Mouse (Mus musculus): ENCODE results near the gene Gm16381.
"Not testable (repeated sequence)": the region's sequence is repeated elsewhere in the genome, so short reads cannot be mapped to it uniquely, and the experiment has no call there.

The Gm16381 gene

GRCm38 (mm10) chr12:87644520-87644919, at the start of gene Gm16381:
Gene Gm16381, minus strand, starts transcription at chr12:87644620.
- not testable (repeated sequence) for DNase-seq

GRCm38 (mm10) chr12:87652916-87653703, 8.7 kb upstream of the Gm16381 start:
- not testable (repeated sequence) for DNase-seq

- DNase-seq = not testable (repeated sequence)
These were observed 25.9 kb downstream of the Gm16381 start, which contains the start of gene Gm4027 for GRCm38 (mm10) chr12:87618569-87618968. Gene Gm4027, plus strand, starts transcription at chr12:87618869.

GRCm38 (mm10) chr12:87602388-87602787, 42.0 kb downstream of the Gm16381 start, which contains the start of gene Oog1:
Gene Oog1, plus strand, starts transcription at chr12:87602688.
- not testable (repeated sequence) for DNase-seq

GRCm38 (mm10) chr12:87601388-87601787, 43.0 kb downstream of the Gm16381 start:
- not testable (repeated sequence) for DNase-seq
